Mouse (Mus musculus): ENCODE results near the gene Rpl14. TPM values are rescaled to one million over a fixed set of nuclear protein-coding genes. Genes with fewer than 3 reads are reported as not detected.

Rpl14 gene
- polyA plus RNA-seq, 1 experiment from 2014 or later, result 733 TPM

DNA sequence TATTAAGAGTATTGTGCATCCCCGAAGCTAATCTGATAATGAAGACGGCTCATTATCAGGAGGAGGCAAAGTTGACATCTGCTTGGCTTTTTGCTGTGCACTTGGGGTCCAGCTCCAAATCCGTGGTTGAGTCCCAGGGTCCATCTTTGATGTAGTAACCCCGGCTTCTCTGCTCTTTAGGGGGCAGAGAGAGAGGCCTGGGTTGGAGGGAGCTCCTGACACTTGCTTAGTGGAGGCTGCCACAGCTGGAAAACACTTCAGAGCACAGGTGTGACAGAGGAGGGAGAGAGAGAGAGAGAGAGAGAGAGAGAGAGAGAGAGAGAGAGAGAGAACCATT, 49.1 kb downstream of the Rpl14 start:
- Histone ChIP-seq H3K9me3 (ENCODE audit: low read length) (peaks cover 13% of the 10 kb centered on the region), H3K4me3 (ENCODE audit: low read length) (no peak overlapping the region), H3K36me3 (ENCODE audit: insufficient read depth, low read length) (no peaks in the 10 kb centered on the region), H3K27ac (ENCODE audit: low read length) (no peak overlapping the region), H3K27me3 (ENCODE audit: insufficient read depth, low read length) (no peaks in the 10 kb centered on the region; the same call in 1 of the 2 replicates), H3K4me1 (ENCODE audit: insufficient read depth, low read length) (peaks cover 14% of the 10 kb centered on the region), H3K9ac (replicated peaks; ENCODE audit: low read length) (no peak overlapping the region), H3K4me2 (replicated peaks; ENCODE audit: low read depth, low read length) (no peak overlapping the region)
- WGBS, result 58% methylated on average over 4 of the region's 4 CpGs
- no peak for ATAC-seq (ENCODE audit: low FRiP score, low TSS enrichment)

Other genes with a start within 250 kb of the Rpl14 start
- 146 and 156 TPM in 2 replicates for gene Eif1b, start 79.2 kb upstream of the Rpl14 start, polyA plus RNA-seq (2015; fragmentation: Nextera tagmentation; extraction: Ambion mirVana)
- 1.8 TPM in 2 replicates for gene Entpd3, start 31.6 kb upstream of the Rpl14 start, polyA plus RNA-seq (2015; fragmentation: Nextera tagmentation; extraction: Ambion mirVana)

Data from kidney, embryonic 16.5 days (tissue).